Mouse (Mus musculus) testis, adult 2 months (tissue): ENCODE results near the gene Rxylt1. TPM values are rescaled to one million over a fixed set of nuclear protein-coding genes. Genes with fewer than 3 reads are reported as not detected.

Source experiments
- H3K27ac ChIP-seq: fragments of 200-500 bp; 2 replicates; pipeline ENCODE4 v1.5.1; 2012; ENCODE audit warnings: low read depth, low read length; ENCODE audit not compliant: control insufficient read depth, insufficient read depth
- H3K27me3 ChIP-seq: fragments of 200-500 bp; 2 replicates; pipeline ENCODE4 v1.6.1; 2012; ENCODE audit warnings: mild to moderate bottlenecking, low read length, moderate library complexity; ENCODE audit not compliant: control insufficient read depth, insufficient read depth
- H3K36me3 ChIP-seq: fragments of 200-500 bp; 2 replicates; pipeline ENCODE4 v1.6.1; 2012; ENCODE audit warnings: mild to moderate bottlenecking, low read length; ENCODE audit not compliant: control insufficient read depth, insufficient read depth
- H3K4me1 ChIP-seq: fragments of 200-500 bp; 2 replicates; pipeline ENCODE4 v1.6.1; 2012; ENCODE audit warnings: low read length; ENCODE audit not compliant: control insufficient read depth, insufficient read depth
- H3K4me3 ChIP-seq: fragments of 200-500 bp; 2 replicates; pipeline ENCODE4 v1.5.1; 2012; ENCODE audit warnings: low read depth, mild to moderate bottlenecking, low read length, moderate library complexity, mixed read lengths; ENCODE audit not compliant: control insufficient read depth
- CTCF ChIP-seq: fragments of 200-500 bp; IDR thresholded peaks from 2 replicates; pipeline ENCODE4 v1.5.1; 2012; ENCODE audit warnings: low read depth, mild to moderate bottlenecking, inconsistent platforms, low read length, moderate library complexity; ENCODE audit not compliant: control insufficient read depth, insufficient read depth, insufficient replicate concordance
- POLR2A ChIP-seq: fragments of 200-500 bp; IDR thresholded peaks from 2 replicates; pipeline ENCODE4 v1.6.1; 2012; ENCODE audit warnings: low read depth, mild to moderate bottlenecking, inconsistent platforms, low read length, moderate library complexity; ENCODE audit not compliant: control insufficient read depth
- polyA plus RNA-seq: library from polyadenylated mRNA; depleted of rRNA; stranded (reverse); fragments of >200 nt; gene quantifications from 2 replicates; pipeline ENCODE4 v1.2.3, GENCODE M21; 2012

Rxylt1 gene
- polyA plus RNA-seq, 1 experiment = 3.1 TPM

DNA sequence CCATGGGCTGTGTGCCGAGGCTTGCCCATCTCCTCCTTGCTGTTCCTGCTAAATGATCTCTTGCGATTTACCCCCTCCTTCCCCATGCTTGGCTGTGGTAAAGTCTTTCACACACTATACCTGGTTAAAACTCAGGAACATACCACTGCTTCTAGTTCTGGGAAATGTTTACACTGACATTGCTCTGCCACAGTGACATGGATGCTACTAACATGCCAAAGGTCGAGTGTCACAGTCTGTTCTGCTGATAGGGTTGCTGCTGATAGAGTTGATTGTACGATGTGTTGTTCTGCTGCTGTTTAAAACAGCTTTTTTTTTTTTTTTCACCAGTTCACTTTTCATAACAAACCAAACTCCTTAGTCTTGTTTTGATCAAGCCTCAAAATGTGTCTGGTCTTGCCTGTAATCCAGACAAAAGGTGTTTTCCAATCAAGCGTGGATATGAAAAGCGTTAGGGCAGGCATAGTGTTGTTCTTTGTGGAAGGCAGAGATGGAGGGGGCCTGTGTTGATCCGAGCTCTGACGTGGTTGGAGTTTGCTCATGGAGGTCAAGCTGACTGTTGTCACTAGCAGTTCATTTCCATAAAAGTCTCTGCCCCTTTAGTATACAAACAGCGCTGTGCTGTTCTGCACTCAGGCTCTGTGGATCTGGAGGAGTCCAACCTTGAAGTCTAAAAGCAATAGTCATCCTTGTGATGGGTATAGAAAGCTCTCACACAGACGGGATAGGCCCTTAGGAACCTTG lies 8.9 kb upstream of the Rxylt1 start:
- no peak for TF ChIP-seq CTCF
- no peak for TF ChIP-seq POLR2A
- Histone ChIP-seq H3K36me3 (no peaks in the 10 kb centered on the region), H3K27ac (no peak overlapping the region), H3K27me3 (no peaks in the 10 kb centered on the region), H3K4me1 (no peaks in the 10 kb centered on the region), H3K4me3 (no peak overlapping the region)

DNA sequence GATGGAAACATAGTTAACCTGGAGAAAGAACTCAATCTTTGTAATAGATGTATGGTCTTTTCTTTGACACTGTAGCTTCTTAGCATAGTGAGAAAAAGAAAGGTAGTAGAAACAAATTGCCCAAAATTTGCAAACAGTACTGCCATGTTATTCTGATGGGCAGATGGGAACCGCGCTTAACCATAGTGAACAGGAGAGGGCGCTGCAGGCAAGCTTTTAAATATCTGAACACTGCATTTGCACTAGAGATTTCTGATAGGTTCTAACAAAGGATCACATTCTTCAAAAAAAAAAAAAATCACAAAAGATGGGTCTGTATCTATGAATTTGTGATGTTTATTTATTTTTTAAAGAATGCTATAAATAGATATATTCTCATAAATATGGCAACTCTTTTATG lies 8.2 kb upstream of the Rxylt1 start:
- no peak overlapping the region for H3K27ac ChIP-seq
- TF ChIP-seq POLR2A = no peak
- TF ChIP-seq CTCF = peak; percentile 2; the same call in 1 of the 2 replicates

DNA sequence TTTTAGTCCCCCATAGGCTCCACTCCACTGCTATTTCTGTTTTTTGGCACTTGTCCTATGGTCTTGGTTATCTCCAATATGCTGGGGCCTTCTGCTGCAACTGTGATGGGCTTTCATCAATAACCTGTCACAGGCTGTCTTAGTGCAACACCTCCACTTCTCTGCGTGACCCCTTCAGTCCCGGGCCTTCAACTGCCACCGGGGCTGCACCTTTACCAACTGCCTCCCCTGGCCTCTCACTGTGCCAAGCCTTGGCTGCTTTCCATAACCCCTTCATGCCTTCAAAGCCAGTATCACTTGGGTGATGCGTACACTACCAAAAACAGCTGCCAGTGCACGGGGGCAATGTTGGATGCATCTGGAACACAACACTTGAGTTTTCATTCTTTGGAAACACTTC lies 5.5 kb upstream of the Rxylt1 start:
- Histone ChIP-seq H3K4me3 (no peak overlapping the region), H3K4me1 (no peaks in the 10 kb centered on the region), H3K27me3 (no peaks in the 10 kb centered on the region), H3K27ac (no peak overlapping the region), H3K36me3 (no peaks in the 10 kb centered on the region)
- TF ChIP-seq CTCF = no peak
- no peak for TF ChIP-seq POLR2A

More for the DNA sequence above, 8.2 kb upstream of the Rxylt1 start:
- no peak overlapping the region for H3K4me3 ChIP-seq
- H3K4me1 ChIP-seq = no peaks in the 10 kb centered on the region
- no peaks in the 10 kb centered on the region for H3K36me3 ChIP-seq
- no peaks in the 10 kb centered on the region for H3K27me3 ChIP-seq

DNA sequence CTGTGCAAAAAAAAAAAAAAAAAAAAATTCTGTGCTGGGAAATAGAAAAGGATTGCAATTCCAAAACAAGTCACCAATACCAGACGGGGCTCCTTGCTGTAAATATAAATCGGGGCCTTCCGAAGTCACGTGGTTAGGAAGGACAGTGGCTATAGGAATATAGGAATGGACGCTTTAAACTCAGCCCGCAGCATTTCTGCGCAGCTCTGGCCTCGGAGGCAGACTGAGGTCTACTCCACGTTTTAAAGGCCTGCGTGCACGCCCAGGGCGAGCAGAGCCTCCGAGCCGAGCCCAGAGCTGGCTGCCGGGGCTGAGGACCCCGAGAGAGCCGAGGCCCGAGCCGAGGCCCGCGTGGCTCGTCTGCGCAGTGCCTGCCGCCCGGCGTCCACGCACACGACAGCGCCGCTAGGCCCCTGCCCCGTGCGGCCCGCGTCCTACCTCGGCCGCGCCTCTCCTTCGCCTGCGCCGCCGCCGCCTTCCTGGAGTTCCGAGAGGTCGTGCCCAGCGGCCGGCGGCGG lies 650 bp downstream of the Rxylt1 start:
- Histone ChIP-seq H3K4me1 (no peaks in the 10 kb centered on the region), H3K4me3 (peak overlapping the region; percentile 90), H3K36me3 (no peaks in the 10 kb centered on the region), H3K27me3 (no peaks in the 10 kb centered on the region), H3K27ac (peak overlapping the region; percentile 79)
- TF ChIP-seq CTCF = no peak
- TF ChIP-seq POLR2A = no peak

DNA sequence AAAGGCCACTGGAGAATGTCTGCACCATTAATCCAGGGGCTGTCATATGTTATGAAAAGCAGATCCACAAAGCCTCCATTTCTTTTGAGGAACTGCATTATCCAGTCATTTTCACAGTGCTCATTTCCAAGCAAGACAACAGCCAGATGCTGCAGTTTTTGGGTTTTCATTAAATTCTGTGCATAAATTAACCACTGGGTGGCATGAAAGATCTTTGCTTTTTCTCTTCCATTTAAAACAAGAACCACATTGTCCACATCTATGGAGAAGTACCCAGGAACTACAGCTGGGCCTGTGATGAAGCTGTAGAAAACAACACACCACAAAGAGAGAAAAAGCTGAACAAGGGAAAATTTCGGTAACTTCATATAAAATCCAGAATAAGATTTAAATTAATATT lies 6.7 kb downstream of the Rxylt1 start:
- no peak overlapping the region for H3K27ac ChIP-seq
- TF ChIP-seq CTCF (no peak), POLR2A (no peak)
- no peak overlapping the region for H3K4me3 ChIP-seq
- H3K4me1 ChIP-seq = no peaks in the 10 kb centered on the region
- H3K36me3 ChIP-seq = no peaks in the 10 kb centered on the region
- H3K27me3 ChIP-seq = no peaks in the 10 kb centered on the region

DNA sequence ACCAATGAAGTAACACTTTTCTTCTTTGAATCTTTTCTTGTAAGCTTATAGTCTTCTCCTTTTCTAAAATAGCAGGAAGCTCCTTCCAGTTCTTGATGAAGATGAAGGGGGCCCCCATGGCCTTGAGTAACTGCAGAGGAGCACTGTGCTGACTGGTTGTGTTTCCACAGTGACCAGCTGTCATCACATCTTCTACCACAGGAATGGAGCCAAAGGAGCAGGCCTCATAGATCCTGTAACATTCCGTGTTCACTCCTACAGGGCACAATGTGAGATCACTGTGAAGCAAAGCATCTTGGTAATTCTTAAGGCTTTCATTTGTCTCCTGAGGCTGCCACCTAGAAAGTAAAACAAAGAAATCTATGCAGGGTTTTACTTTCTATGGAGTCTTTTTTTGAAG lies 15.8 kb downstream of the Rxylt1 start:
- Histone ChIP-seq H3K4me3 (no peak overlapping the region), H3K27ac (no peak overlapping the region), H3K27me3 (no peaks in the 10 kb centered on the region), H3K4me1 (no peaks in the 10 kb centered on the region), H3K36me3 (no peaks in the 10 kb centered on the region)
- no peak for TF ChIP-seq CTCF

DNA sequence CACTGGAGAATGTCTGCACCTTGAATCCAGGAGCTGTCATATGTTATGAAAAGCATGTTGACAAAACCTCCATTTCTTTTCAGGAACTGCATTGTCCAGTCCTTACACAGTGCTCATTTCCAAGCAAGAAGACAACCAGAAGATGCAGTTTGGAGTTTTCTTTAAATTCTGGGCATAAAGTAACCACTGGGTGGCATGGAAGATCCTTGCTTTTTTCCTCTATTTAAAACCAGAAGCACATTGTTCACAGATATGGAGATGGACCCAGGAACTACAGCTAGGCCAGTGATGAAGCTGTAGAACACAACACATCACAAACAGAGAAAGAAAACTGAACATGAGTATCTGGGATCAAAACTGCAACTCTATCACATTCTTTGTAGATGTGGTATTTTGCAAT lies 28.0 kb downstream of the Rxylt1 start:
- Histone ChIP-seq H3K4me3 (no peak overlapping the region), H3K27me3 (no peaks in the 10 kb centered on the region), H3K36me3 (no peaks in the 10 kb centered on the region), H3K27ac (no peak overlapping the region), H3K4me1 (no peaks in the 10 kb centered on the region)
- TF ChIP-seq POLR2A (no peak), CTCF (no peak)
